Mouse (Mus musculus): ENCODE data around the gene Iqsec1. TPM values are rescaled to one million over a fixed set of nuclear protein-coding genes. Genes with fewer than 3 reads are reported as not detected.
A peak's percentile ranks its signal among the peaks of the same experiment; 100 is the strongest.

Gene Iqsec1
- polyA plus RNA-seq, 1 experiment from 2014 or later = 15.1 TPM

DNA sequence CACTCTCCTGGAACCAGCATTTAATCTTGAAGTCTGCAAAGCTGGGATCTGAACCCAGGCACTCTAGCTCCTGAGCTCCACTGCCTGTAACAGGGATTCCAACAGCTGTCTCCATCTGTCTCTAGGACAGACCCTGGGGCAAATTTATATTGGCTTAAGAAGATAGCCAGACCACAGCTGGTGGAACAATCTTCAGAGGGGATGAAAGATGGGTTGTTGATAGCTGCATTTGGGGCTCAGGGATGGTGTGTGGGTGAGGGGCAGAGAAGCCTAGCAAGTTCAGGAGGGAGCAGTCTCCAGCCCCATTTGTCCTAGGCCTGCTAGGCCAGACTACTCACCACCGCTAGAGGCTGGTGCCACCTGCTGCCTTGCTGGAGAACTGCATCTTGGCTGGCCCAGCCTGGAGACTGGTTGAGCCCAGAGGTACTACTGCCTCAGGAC lies 260.0 kb downstream of the Iqsec1 start:
- no peak overlapping the region for H3K27ac ChIP-seq (ENCODE audit: low read length)
- peaks cover 23% of the 10 kb centered on the region; the same call in 1 of the 2 replicates for H3K4me1 ChIP-seq (replicated peaks; ENCODE audit: control insufficient read depth, insufficient read depth, low read length)

DNA sequence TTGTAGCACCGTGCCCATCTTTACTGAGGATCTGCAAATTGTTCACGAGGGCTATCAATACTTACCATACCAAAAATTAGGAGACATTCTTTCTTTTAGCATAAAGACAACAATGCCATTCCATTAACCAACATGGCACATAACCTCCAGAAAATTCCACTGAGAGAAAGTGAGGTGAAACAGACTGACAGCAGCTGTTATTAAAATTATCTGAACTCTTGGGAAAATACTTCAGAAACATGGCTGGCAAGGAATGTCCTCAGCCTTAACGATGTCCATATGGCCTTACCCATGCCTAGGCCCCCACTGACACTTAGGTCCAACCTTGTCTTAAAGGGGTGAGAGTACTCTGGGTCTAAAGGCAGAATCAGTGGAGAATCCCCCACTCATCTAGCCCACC lies 260.7 kb downstream of the Iqsec1 start:
- H3K4me2 ChIP-seq (ENCODE audit: low read length) = no peak overlapping the region
- H3K9me3 ChIP-seq (ENCODE audit: control insufficient read depth, low read length) = no peaks in the 10 kb centered on the region
- H3K9ac ChIP-seq (replicated peaks; ENCODE audit: low read depth, low read length) = no peak overlapping the region
- no peak overlapping the region for H3K4me3 ChIP-seq (replicated peaks; ENCODE audit: low read length)
- H3K27ac ChIP-seq (ENCODE audit: low read length) = no peak overlapping the region
- no peaks in the 10 kb centered on the region for H3K36me3 ChIP-seq (ENCODE audit: control insufficient read depth, insufficient read depth)
- ATAC-seq = no peak
- H3K4me1 ChIP-seq (replicated peaks; ENCODE audit: control insufficient read depth, insufficient read depth, low read length) = peaks cover 30% of the 10 kb centered on the region
- no peaks in the 10 kb centered on the region for H3K27me3 ChIP-seq (replicated peaks; ENCODE audit: control insufficient read depth, insufficient read depth, low read length)
- WGBS = 89% methylated on average over 3 of the region's 3 CpGs

More for the DNA sequence above, 260.0 kb downstream of the Iqsec1 start:
- Histone ChIP-seq H3K27me3 (replicated peaks; ENCODE audit: control insufficient read depth, insufficient read depth, low read length) (no peaks in the 10 kb centered on the region), H3K9me3 (ENCODE audit: control insufficient read depth, low read length) (no peaks in the 10 kb centered on the region), H3K9ac (replicated peaks; ENCODE audit: low read depth, low read length) (no peak overlapping the region), H3K4me2 (ENCODE audit: low read length) (no peak overlapping the region), H3K4me3 (replicated peaks; ENCODE audit: low read length) (no peak overlapping the region), H3K36me3 (ENCODE audit: control insufficient read depth, insufficient read depth) (no peaks in the 10 kb centered on the region)
- WGBS = 6% methylated on average over 1 of the region's 1 CpGs
- ATAC-seq = peak; percentile 85

DNA sequence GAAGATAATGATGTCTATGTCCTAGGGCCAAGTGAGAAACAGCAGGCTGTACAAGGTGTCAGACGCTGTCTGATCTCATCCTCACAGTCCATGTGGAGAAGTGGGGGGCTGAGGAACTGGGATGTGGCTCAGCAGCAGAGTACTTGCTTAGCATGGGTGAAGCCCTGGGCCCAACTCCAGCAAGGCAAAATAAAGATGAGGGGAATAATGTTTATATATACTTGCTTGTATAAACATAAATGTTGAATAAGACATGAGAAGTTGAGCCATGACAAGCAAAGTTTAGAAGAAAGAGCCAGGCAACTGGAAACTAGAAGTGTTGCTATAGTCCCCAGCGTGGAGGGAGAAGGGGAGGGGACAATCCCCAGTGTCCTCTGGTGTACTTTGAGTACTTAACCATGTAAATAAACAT lies 261.8 kb downstream of the Iqsec1 start:
- Histone ChIP-seq H3K27me3 (replicated peaks; ENCODE audit: control insufficient read depth, insufficient read depth, low read length) (no peaks in the 10 kb centered on the region), H3K36me3 (ENCODE audit: control insufficient read depth, insufficient read depth) (no peaks in the 10 kb centered on the region), H3K9ac (replicated peaks; ENCODE audit: low read depth, low read length) (no peak overlapping the region), H3K4me1 (replicated peaks; ENCODE audit: control insufficient read depth, insufficient read depth, low read length) (peaks cover 30% of the 10 kb centered on the region), H3K27ac (ENCODE audit: low read length) (no peak overlapping the region), H3K9me3 (ENCODE audit: control insufficient read depth, low read length) (no peaks in the 10 kb centered on the region), H3K4me3 (replicated peaks; ENCODE audit: low read length) (no peak overlapping the region), H3K4me2 (ENCODE audit: low read length) (no peak overlapping the region)
- no peak for ATAC-seq
- 69% methylated on average over 2 of the region's 2 CpGs for WGBS

DNA sequence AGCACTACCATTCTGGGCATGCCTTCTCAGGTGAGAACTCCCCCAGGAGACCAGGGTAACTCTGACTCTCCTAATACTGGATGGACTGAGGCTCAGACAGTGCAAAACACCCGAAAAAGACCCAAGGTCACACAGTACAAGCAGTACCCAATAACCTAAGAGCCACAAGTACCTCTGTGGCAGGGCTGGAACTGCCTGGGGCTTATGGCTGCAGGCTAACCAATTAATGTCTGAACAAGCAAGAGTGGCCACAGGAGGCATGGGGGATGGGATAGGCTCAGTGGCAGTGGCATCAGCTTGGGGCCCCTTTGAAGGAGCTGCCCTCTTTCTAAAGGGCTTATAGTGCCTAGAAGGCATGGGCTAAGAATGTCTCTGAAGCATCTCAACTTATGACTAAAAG lies 263.0 kb downstream of the Iqsec1 start:
- no peak overlapping the region for H3K4me2 ChIP-seq (ENCODE audit: low read length)
- H3K9me3 ChIP-seq (ENCODE audit: control insufficient read depth, low read length) = no peaks in the 10 kb centered on the region
- no peaks in the 10 kb centered on the region for H3K36me3 ChIP-seq (ENCODE audit: control insufficient read depth, insufficient read depth)
- ATAC-seq = no peak
- H3K4me1 ChIP-seq (replicated peaks; ENCODE audit: control insufficient read depth, insufficient read depth, low read length) = peaks cover 30% of the 10 kb centered on the region
- H3K27ac ChIP-seq (ENCODE audit: low read length) = no peak overlapping the region
- H3K4me3 ChIP-seq (replicated peaks; ENCODE audit: low read length) = no peak overlapping the region
- no peak overlapping the region for H3K9ac ChIP-seq (replicated peaks; ENCODE audit: low read depth, low read length)
- 63% methylated on average over 1 of the region's 1 CpGs for WGBS
- no peaks in the 10 kb centered on the region for H3K27me3 ChIP-seq (replicated peaks; ENCODE audit: control insufficient read depth, insufficient read depth, low read length)

DNA sequence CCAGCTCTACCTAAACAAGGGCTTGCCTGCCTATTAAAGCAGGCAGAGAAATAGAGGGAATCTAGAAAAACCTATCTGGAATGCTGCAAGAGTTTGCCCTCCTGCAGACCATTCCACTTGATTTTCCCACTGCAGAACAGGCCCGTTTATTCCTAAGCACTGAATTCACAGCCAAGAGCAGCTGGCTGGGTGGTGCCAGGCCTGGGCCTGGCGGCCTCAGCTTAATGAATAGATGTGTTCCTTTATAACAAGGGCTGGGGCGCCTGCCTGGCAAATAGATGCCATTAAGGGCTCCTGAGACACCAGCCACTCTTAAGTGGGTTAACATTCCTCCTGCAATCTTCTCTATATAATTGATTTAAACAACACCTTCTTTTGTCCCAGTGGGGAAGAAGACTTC lies 265.5 kb downstream of the Iqsec1 start:
- 11% methylated on average over 3 of the region's 3 CpGs for WGBS
- Histone ChIP-seq H3K4me2 (ENCODE audit: low read length) (no peak overlapping the region), H3K27ac (ENCODE audit: low read length) (0 out of 2 replicates have a peak overlapping the region, but pooled peaks have one; percentile 4), H3K9me3 (ENCODE audit: control insufficient read depth, low read length) (no peaks in the 10 kb centered on the region), H3K4me1 (replicated peaks; ENCODE audit: control insufficient read depth, insufficient read depth, low read length) (peaks cover 23% of the 10 kb centered on the region), H3K4me3 (replicated peaks; ENCODE audit: low read length) (no peak overlapping the region), H3K9ac (replicated peaks; ENCODE audit: low read depth, low read length) (no peak overlapping the region), H3K27me3 (replicated peaks; ENCODE audit: control insufficient read depth, insufficient read depth, low read length) (no peaks in the 10 kb centered on the region), H3K36me3 (ENCODE audit: control insufficient read depth, insufficient read depth) (no peaks in the 10 kb centered on the region)
- ATAC-seq = peak; percentile 74

DNA sequence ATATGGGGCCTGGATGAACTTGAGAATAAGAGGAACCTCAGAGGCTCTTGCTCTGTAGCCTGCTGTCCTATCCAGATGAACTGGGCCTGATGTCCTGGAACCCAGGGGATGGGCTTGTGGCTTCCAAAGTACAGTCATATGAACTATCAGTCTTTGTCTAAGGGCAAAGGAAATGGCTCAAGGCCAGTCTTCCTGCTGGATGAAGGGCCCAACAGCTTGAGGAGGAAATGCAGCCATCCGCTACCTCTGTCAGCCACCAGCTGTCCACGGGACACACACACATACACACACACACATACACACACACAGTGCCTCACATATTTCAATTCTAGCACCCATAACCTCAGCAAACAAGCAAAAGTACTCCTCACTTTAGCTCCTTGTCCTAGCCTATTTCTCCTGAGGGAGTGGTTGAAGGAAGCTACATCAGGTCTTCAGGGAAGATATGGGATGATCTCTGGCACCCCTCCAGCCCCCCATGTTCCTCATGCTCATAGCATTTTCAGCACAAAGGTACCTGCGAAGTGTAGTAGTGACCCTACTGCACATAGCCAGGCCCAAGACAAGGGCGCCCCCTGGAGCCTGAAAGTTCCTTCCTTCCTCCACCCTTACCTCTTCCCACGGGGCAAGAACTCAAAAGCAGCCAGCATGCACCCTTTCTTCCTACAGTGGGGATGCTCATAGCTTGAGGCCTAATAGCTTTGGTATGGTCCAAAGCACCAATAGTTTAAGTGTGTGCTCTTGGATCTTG lies 267.3 kb downstream of the Iqsec1 start:
- ATAC-seq = no peak
- no peaks in the 10 kb centered on the region for H3K9me3 ChIP-seq (ENCODE audit: control insufficient read depth, low read length)
- 63% methylated on average over 5 of the region's 5 CpGs for WGBS
- no peak overlapping the region for H3K4me3 ChIP-seq (replicated peaks; ENCODE audit: low read length)
- H3K4me1 ChIP-seq (replicated peaks; ENCODE audit: control insufficient read depth, insufficient read depth, low read length) = peaks cover 26% of the 10 kb centered on the region
- H3K36me3 ChIP-seq (ENCODE audit: control insufficient read depth, insufficient read depth) = no peaks in the 10 kb centered on the region
- no peak overlapping the region for H3K4me2 ChIP-seq (ENCODE audit: low read length)
- no peak overlapping the region for H3K9ac ChIP-seq (replicated peaks; ENCODE audit: low read depth, low read length)
- H3K27me3 ChIP-seq (replicated peaks; ENCODE audit: control insufficient read depth, insufficient read depth, low read length) = no peaks in the 10 kb centered on the region
- H3K27ac ChIP-seq (ENCODE audit: low read length) = no peak overlapping the region

DNA sequence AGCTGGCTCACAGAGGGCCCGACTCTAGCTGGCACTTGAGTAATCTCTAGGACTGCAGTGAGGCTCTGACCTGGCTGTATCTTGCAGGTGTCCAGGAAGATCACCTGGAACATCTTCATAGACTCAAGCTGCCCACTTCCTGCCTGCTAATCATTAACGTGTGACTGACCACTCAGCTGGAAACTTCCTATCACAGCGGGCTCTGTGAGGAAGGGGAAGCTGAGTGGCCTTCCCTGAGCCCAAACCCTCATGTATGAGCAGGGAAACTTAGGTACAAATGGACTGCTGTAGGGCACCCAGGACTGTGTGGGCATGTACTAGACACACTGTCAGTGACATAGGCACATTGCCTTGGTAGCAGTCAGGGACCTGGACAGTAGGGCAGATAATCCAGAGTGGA lies 268.3 kb downstream of the Iqsec1 start:
- H3K27me3 ChIP-seq (replicated peaks; ENCODE audit: control insufficient read depth, insufficient read depth, low read length) = no peaks in the 10 kb centered on the region
- no peaks in the 10 kb centered on the region for H3K9me3 ChIP-seq (ENCODE audit: control insufficient read depth, low read length)
- no peaks in the 10 kb centered on the region for H3K36me3 ChIP-seq (ENCODE audit: control insufficient read depth, insufficient read depth)
- H3K4me3 ChIP-seq (replicated peaks; ENCODE audit: low read length) = no peak overlapping the region
- H3K4me1 ChIP-seq (replicated peaks; ENCODE audit: control insufficient read depth, insufficient read depth, low read length) = peaks cover 29% of the 10 kb centered on the region
- no peak overlapping the region for H3K27ac ChIP-seq (ENCODE audit: low read length)
- WGBS = 76% methylated on average over 3 of the region's 3 CpGs
- no peak for ATAC-seq
- no peak overlapping the region for H3K4me2 ChIP-seq (ENCODE audit: low read length)
- no peak overlapping the region for H3K9ac ChIP-seq (replicated peaks; ENCODE audit: low read depth, low read length)

DNA sequence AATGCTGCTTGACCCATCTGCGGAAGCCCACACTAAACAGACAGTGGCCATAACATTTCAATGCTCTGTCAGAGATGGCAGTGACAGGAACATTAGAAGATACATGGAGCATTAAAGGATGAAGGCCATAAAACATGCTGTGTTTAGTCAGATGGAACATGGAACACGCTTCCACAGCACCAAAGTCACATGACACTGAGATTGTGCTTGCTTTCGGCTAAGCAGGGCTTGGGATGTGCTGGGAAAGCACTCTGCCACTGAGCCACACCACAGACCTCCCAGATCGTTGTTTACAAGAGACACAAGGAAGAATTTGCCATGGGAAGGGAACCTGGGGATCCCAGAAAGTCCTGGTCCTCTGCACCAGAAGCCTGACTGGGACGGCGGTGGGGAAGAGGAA lies 269.1 kb downstream of the Iqsec1 start:
- Histone ChIP-seq H3K9me3 (ENCODE audit: control insufficient read depth, low read length) (no peaks in the 10 kb centered on the region), H3K4me2 (ENCODE audit: low read length) (no peak overlapping the region), H3K4me3 (replicated peaks; ENCODE audit: low read length) (no peak overlapping the region), H3K36me3 (ENCODE audit: control insufficient read depth, insufficient read depth) (no peaks in the 10 kb centered on the region), H3K9ac (replicated peaks; ENCODE audit: low read depth, low read length) (no peak overlapping the region), H3K27me3 (replicated peaks; ENCODE audit: control insufficient read depth, insufficient read depth, low read length) (no peaks in the 10 kb centered on the region), H3K27ac (ENCODE audit: low read length) (no peak overlapping the region), H3K4me1 (replicated peaks; ENCODE audit: control insufficient read depth, insufficient read depth, low read length) (peaks cover 33% of the 10 kb centered on the region)
- WGBS = 91% methylated on average over 6 of the region's 6 CpGs
- no peak for ATAC-seq

DNA sequence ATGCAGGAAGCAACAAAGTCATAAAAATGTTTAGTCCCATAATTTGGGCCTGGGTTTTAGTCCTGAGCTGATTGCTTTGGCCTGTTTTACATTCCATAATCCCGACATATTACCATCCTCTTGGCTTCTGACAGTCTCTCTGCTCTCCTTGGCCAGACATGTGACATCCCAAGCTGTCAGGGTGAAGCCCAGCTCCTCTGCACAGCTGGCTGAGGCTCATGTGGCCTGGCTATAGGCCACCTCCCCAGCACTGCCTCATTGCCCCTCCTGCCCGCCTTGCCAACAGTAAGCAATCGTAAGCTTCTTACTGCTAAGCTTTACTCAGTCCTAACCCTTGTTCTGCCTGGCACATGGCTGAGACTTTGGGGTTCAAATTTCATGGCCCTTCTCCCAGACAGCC lies 270.0 kb downstream of the Iqsec1 start:
- no peaks in the 10 kb centered on the region for H3K27me3 ChIP-seq (replicated peaks; ENCODE audit: control insufficient read depth, insufficient read depth, low read length)
- WGBS = 76% methylated on average over 3 of the region's 3 CpGs
- H3K36me3 ChIP-seq (ENCODE audit: control insufficient read depth, insufficient read depth) = no peaks in the 10 kb centered on the region
- no peak overlapping the region for H3K27ac ChIP-seq (ENCODE audit: low read length)
- no peak overlapping the region for H3K4me2 ChIP-seq (ENCODE audit: low read length)
- no peak overlapping the region for H3K4me3 ChIP-seq (replicated peaks; ENCODE audit: low read length)
- H3K4me1 ChIP-seq (replicated peaks; ENCODE audit: control insufficient read depth, insufficient read depth, low read length) = peaks cover 36% of the 10 kb centered on the region
- H3K9ac ChIP-seq (replicated peaks; ENCODE audit: low read depth, low read length) = no peak overlapping the region
- no peaks in the 10 kb centered on the region for H3K9me3 ChIP-seq (ENCODE audit: control insufficient read depth, low read length)
- no peak for ATAC-seq
